Mouse (Mus musculus) WW6 (cell line): ENCODE measurements around the gene Trpm3.

Source experiments
- DNase-seq: peaks from one replicate; pipeline ENCODE4 v3.0.0-alpha.2; 2013; ENCODE audit warnings: low read depth, low spot score

Gene Trpm3

DNA sequence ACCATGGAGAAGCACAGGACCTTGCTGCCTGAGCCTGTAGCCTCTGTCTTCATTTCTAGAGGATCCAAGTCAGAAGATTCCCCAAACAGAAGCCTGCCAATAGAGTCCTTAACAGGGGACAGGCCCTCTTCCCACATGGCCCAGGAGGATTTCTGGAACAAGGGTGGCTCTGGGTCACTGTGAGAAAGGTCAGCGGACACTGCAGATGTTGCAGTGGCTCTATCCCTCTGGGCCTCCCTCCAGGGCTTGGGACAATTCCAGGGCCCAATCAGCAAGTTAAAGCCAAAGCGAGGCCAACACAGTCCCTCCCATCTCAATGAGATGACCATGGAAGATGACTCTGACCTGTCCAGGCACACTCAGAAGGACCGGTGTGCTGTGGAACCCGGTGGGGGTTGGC is 896.1 kb downstream of the Trpm3 start:
- DNase-seq, result no peak

DNA sequence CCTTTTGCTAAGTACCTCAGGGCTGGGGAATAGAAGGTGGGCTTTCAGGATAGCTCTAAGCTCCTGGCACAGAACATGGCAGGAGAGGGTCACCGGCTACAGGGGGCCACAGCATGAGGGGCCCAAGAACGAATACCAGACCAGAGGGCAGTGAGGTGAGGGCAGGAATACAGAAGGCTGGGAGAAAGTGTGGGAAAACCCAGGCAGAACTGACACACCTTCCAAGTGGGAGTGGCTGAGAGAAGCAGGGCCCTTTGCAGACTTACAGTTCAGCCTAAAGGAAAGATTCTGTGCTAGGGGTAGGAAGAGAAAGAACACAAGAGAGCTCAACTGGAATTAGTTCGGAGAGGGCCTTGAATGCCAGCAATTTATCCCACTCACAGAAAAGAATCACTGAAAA is 896.9 kb downstream of the Trpm3 start:
- DNase-seq, result no peak

DNA sequence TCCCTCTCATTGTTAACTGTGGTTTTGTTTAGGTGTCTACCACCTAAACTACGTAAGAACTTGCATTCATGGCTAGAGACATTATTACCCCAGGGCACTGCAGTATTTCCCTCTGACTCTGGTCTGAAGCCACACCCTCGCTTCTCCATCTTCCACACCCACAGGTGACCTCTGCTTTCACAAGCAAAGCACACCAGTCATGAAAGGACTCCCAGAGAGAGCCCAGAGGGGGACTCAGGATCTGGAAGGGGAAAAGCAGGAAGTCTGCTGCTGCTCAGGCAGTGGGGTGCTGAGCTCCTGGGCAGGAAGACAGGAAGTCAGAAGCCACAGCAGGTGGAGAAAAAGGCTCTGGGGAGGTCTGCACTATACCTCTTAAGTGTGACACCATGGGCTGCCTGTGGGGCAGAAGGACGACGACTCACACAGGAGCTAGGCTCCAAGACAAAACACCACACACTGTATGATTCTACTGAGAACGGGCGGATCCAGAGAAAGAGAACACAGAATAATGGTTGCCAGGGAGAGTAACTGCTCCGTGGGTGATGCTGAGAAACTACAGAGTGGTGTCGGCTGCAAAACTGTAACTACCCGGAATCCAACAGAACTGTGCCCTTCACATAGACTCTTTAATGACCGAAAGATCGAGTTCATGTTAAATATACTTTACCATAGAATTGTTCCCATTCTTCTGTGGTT is 898.1 kb downstream of the Trpm3 start:
- DNase-seq, result no peak

DNA sequence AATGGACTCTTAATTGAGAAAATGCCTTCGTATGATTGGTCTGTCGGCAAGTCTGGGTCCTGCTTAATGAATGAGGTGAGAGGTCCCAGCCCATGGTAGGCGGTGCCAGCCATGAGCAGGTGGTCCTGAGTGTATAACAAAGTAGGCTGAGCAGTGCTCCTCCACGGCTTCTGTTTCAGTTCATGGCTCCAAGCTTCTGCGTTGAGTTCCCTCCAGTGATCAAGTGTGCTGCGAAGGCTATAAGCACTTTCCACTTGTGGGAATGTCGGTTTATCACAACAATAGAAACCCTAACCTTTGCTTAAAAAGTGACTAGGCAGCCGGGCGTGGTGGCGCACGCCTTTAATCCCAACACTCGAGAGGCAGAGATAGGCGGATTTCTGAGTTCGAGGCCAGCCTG is 898.7 kb downstream of the Trpm3 start:
- no peak for DNase-seq

DNA sequence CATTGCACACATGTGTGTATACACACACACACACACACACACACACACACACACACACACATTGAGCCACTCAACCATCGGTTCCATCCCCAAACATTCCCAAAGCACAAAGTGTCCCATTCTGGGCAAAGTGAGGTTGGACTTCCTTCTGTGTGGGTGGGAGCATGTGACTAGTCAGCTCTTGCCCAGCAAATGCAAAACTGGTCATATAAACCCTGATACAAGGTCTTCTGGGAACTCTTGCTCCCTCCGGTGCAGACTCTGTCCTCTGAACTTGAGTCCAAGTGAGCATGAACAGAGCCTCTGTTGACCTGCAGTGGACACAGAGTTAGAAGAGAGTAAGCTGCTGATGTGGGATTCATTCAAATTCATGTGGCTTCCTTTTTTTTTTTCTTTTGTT is 899.5 kb downstream of the Trpm3 start:
- no peak for DNase-seq

DNA sequence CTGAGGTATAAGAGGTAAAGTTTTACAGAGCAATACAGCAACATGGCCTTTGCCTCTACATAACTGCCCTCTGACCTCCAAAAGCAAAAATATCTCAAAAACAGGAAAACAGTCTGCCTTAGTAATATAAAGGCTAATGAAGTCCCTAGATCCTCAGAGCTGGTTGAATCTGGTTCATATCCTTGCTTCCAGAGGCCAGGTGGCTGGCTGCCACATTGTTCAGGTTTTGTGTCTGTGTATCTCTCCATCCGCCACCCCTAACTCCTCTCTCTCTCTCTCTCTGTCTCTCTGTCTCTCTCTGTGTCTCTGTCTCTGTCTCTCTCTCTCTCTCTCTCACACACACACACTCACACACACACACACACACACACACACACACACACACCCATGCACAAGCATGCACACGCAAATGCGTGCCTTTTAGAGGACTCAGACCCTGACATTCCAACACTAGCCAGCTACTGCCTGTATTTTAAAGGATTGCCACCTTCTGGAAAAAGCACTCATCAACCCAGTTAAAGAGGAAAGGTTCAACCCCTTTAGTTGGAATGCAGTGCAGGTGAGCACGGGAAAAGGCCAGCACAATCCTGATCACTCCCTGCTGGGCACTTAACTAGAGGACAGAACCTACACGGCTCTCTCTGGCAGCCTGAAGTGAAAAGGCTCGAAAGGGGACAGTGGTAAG is 902.8 kb downstream of the Trpm3 start:
- DNase-seq, result no peak

DNA sequence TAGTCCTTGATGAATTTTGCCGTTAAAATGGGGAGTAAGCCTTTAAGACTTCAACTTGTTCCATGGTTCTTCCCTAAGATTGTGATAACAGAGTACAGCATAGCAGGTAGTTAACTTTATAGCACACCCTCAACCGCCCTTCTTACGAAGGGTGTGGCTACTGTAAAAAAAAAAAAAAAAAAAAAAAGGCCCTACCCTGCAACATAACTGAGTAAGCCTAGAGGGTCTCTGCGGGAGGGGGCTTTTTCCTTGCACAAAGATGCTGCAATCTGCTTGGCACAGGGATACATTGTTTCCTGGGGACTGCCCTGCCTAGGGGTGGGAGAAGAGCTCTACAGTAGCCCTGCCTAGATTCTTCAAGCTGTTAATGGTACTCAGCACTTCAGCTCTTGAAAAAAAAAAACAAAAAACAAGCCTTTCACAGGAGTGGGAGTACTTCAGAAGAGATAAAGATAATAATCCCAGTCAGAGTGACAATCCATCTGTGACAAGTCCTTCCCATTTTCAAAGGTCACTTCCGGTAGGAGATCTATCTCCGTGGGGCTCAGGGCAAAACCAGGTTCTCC is 903.4 kb downstream of the Trpm3 start:
- DNase-seq, result no peak

DNA sequence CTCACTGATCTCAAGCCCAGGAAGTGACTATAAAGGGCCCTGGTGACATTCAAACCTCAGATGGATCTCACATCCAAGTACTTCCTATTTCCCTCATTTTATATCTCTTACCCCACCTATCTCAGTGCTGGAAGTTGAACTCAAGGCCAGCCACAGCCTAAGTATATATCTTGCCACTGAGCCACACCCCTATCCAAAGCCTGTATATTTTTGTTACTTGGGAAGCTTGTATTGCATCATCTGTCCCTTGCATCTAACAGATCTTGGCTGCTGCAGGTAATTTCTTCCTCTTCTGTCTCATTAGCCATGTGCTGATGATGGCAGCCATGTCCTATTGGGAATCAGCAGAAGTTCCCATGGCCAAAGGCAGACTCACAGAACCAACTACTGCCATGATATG is 904.9 kb downstream of the Trpm3 start:
- no peak for DNase-seq
